Mouse (Mus musculus): ENCODE measurements around the gene Zbtb44. TPM values are rescaled to one million over a fixed set of nuclear protein-coding genes. Genes with fewer than 3 reads are reported as not detected.
"Not testable (repeated sequence)": the region's sequence is repeated elsewhere in the genome, so short reads cannot be mapped to it uniquely, and the experiment has no call there.

Zbtb44 gene
- 10 to 100 TPM; 31.3 to 35.6 TPM for total RNA-seq (2021)

DNA sequence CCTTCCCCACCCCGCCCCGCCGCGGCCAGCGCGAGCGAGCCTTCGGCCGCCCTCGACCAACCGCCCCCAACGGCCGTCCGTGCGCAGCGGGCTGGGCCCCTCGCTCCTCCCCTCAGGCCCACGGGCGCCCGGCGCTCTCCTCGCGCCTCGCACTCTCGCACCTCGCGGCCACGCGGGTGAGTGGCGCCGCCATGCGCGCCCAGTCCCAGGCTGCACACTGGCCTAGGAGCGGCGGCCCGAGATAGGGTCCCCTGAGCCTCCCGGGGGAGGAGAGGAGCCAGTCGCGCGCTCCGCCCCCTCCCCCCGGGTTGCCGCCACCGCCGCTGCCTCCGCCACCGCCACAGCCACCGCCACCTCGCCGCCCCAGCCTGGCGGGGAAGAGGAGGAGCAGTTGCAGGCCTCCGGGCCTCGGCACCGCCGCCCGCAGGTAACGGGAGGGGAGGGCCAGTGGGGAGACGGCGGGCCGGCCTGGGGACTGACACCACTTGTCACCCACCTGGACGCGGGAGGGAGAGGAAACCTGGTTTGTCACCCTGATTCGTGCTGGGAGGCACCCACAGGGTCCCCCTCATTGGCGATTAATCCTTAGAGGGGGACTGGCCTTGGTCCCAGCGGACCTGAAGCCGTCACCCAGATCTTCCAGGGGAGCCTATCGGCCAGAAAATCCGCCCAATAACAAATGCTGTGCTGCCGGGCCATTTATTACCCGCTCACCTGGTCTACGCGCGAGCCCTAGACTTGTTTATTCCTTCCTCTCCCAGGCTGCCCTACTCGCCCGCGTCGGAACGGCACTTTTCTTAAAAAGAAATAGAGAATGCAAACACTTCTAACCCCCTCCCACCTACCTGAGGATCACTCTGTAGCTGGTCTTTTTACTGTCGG is at the start of gene Zbtb44:
Gene Zbtb44, plus strand, starts transcription at position 113 of the 882 bp plus-strand sequence.
- peak in 1 of 2 experiments; percentile 84 for DNase-seq
- intact Hi-C loops (cut with DNase I): no loop called here

DNA sequence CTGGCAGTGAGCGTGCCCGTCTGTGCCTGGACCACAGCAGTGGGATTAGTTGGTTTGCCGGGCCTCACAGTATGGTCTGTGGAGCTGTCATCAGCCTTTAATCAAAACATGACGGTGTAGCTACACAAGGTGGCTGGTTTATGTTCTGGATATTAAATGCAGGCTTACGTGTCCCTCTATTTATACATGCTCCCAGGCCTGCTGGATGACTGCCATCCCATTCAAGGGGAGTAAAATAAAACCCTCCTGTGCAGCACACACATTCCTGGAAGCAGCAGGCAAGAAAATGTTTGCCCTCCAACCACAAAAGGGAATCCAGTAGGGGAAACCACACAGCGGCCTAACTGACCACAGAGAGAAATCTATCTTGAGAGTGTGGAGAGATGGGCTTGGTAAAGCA is 44.7 kb upstream of the Zbtb44 start:
- peak; percentile 49 to 68 for DNase-seq
- intact Hi-C loops (cut with DNase I): no loop called here

DNA sequence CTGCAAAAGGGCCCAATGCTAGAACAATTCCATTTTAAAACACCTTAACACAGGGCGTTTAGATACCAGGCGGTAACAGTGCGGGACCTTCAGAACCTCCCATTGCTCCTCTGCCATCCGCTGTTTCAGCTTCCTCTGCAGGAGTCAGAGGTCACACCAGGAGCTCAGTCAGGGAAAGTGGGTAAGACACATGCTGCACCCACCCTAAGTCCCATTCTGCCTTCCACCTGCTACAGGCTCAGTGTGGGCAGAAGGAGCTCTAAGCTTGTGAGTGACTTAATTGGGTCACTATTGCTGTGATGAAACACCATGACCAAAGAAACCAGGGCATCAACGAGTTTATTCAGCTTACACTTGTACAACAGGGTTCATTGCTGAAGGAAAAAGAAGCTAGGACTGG is 37.3 kb upstream of the Zbtb44 start:
- no peak for DNase-seq
- intact Hi-C loops (cut with DNase I): no loop called here

DNA sequence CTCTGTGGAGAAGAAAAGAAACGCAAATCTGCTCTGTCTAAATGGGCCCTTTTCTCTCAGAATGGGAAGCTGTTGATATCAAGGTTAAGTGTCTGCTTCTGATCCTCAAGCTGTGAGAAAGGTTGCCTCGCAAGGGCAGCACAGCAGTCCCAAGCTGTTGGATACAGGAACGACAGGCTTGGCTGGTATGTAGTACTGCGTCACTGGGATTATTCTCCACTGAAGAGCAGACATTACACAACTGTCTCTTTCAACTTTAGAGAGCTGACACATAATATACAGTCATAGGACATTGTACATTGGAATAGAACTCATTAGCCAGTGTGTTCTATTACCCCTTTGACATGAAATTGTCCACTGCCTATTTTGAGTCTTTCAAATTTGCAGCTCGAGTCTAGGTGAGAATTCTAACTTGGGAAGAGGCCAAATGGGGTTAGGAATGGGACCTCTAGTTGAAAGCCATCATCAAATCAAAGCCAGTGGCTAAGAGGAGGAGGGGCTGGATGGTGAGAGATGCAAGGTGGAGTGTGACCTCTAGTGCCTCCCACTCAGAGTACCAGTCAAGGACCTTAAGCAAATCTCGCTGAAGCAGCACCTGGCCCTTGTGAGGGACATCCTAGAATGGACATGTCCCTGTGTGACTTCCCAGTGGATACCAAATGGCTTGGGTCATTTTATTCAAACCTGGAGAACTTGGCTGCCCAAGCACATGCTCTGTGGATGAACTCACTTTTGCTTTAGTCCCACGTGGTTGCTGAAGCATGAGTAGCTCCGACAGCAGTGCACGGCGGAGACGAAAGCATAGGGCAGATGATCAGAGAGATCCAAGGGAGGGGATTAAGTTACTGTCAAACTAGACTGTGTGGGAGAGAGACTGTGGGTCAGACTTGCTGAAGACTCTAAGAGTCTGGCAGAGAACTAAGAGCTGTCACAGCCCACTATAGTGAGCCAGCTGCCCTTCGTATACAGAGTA is 33.6 kb upstream of the Zbtb44 start:
- intact Hi-C loops (cut with DNase I): no loop called here
- peak; percentile 44 to 47 for DNase-seq

DNA sequence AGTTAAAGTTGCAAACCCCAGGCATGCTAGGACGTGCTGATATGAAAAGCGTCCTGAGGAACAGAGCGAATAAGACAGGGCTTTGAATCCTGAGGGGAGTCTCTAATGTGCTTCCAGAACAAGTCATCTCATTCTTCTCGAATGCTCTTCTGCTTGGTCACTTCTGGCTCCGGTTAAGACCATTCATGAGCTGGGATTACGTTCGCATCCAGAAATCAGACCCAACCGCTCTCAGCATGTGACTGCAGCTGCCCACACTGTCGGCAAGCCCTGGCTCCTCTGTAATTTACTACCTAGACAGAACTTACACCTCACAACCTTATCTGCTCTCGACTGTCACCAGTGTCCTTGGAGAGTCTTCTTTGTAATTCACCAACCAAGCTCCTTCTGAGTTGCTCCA is 29.8 kb upstream of the Zbtb44 start:
- intact Hi-C loops (cut with DNase I): no loop called here
- peak in 1 of 2 experiments; percentile 15 for DNase-seq

DNA sequence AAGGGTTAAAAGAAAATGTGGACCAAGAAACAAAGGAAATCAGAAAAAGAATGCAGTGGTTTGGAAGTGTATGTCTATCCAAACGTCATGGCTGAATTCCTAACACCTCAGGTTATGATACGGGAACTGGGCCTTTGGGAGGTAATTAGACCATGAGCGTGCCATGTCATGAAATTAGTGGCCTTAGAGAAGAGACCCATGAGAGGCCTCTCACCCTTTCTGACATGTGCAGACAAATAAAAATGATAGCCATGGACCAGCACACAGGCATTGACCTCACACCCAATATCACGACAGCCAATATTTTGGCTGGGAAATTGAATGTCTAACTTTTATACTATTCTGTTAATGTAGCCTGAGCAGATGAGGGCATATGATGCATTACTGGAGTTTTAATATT is 27.9 kb upstream of the Zbtb44 start:
- intact Hi-C loops (cut with DNase I): no loop called here
- DNase-seq: no peak

DNA sequence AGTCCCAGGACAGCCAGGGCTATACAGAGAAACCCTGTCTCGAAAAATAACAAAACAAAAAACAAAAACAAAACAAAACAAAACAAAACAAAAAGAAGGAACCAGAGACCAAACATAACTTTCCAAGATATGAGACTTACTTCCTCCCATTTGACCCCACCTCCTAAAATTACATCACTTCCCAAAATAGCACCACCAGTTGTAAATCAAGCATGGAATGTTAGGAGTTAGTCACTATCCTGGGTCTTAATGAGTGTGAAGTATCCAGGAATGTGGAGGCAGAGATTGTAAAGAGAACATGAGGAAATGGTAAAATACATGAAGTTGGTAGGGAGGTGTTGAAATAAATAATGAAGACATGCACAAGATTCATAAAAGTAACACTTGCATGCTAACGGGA is 21.1 kb upstream of the Zbtb44 start:
- intact Hi-C loops (cut with DNase I): no loop called here
- DNase-seq: no peak

DNA sequence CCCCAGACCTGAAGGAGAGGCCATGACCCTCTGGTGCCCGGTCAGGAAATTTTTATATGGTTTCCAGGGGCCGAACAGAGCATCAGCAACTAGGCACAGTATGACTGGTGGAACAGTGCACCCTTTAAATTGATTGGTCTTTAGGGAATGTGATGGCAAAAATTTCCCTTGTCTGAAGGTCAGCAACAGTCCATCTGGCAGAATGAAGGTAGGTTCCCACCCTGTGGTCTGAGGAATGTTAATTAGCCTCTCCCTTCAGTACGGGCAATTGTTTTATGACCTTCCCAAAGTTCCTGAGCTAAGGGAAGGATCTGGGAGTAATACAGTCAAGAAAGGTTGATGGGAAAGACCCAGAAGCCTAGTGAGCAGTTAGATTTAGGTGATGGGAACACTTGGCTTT is 20.4 kb upstream of the Zbtb44 start:
- intact Hi-C loops (cut with DNase I): no loop called here
- no peak for DNase-seq

DNA sequence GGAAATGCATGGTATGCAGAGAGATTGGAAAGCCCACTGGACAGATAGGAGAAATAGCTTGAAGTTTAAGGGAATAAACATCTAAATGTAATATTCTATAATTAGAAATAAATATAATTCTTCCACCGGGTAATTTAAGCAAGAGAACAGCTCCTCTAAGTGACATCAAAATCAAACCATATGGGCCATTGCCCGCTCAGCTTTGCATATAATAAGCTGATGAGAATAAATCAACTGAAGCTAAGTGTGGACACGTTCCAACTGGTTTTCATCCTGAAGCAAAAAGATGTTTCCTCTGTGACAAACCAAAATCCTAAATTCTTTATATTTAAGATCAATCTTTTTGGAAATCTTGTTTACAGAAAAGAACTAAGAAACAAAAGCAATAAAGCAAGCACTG is 19.7 kb upstream of the Zbtb44 start:
- intact Hi-C loops (cut with DNase I): no loop called here
- DNase-seq: no peak

DNA sequence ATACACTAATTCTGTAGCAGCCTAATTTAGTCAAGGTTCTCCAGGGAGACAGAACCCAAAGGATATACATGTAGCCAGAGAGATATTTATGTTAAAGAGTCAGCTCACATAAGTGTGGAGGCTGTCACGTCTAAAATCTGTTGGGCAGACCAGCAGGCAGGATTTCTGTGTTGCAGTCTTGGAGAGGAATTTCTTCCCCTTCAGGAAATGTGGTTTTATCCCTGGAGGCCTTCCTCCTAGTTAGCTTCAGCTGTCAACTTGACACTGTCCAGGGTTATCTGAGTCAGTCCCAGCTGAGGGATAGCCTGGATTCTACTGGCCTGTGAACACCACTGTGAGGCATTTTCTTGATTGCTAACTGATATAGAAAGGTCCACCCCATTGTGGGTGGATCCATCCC is 18.9 kb upstream of the Zbtb44 start:
- peak; percentile 44 to 53 for DNase-seq

DNA sequence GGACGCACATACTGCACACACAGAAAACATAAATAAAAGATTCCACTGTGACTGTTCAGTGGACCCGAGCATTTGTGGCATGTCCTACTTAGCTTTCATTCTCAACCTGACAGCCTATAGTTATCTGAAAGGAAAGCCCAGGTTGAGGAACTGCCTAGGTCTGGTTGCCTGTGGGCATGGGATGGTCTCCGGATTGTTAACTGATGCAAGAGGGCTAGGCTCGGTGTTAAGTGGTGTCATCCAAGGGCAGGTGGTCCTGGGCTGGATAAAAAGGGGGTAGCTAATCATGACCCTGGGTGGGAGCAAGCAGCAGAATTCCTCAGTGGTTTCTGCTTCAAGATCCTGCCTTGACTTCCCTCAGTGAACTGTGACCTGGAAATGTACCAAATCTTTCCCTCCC is 17.8 kb upstream of the Zbtb44 start:
- DNase-seq: no peak
- intact Hi-C loops (cut with DNase I): no loop called here

More for the DNA sequence above, 18.9 kb upstream of the Zbtb44 start:
- intact Hi-C loops (cut with DNase I): no loop called here

DNA sequence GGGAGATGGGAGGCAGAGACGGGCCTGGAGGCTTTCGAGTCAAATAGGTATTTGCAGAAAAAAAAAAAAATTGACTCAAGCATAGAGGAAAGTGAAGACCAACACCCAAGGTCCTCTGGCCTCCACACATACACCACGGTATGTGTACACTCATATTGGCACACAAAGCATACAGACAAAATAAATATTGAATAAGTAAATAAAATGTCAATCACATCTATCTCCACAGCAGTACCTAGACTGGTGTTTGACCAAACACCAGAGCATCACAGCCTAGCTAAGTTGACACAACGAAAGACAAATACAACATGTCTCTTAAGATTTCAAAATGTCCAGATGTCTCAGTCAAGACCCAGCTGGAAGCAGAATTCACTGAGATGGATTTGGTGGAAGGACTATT is 17.0 kb upstream of the Zbtb44 start:
- DNase-seq: no peak
- intact Hi-C loops (cut with DNase I): no loop called here

DNA sequence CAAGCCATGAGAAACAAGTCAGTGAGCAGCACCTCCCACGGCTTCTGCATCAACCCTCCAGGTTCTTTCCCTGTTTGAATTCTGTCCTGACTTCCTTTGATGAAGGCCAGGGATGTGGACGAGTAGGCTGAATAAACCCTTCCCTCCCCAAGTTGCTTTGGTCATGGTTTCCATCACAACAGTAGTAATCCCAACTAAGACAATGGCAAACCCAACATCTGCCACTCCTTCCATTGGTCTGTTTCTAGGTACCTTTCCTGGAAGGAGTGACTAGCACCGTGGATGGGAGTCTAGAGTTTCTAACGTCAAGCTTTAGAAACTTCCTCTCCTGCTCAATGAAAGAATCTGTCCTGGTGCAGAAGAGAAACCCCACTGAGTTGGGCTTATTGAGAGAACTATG is 12.8 kb upstream of the Zbtb44 start:
- intact Hi-C loops (cut with DNase I): no loop called here
- no peak for DNase-seq

DNA sequence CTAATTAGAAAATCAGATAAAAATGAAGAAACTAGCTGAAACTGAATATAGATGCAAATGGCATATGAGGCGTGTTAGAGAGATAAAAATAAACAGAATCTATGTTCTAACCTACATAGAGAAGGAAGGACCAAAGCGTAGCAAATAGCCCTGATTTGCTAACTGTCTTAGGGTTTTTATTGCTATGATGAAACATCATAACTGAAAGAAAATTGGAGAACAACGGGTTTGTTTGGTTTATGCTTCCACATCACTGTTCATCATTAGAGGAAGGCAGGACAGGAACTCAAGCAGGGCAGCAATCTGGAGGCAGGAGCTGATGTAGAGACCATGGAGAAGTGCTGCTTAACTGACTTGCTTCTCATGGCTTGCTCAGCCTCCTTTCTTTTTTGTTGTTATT is 12.3 kb upstream of the Zbtb44 start:
- no peak for DNase-seq
- intact Hi-C loops (cut with DNase I): no loop called here

DNA sequence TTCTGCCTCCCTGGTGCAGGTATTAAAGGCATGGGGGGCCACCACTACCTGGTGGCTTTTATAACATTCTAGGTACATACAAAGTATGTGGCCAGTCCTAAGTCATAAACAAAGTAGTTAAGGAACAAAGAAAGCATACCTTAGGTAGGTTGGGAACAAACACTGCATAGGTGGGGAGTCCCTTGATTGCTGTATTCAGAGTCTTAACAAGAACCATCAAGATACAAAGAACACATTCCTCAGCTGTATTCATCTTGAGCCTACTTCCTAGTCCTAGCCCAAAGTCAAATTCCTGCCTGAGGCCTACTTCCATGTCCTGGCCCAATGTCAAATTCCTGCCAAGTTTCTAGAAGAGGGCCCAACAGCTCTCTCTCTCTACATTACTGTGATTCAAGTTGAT is 11.7 kb upstream of the Zbtb44 start:
- intact Hi-C loops (cut with DNase I): no loop called here
- no peak for DNase-seq

DNA sequence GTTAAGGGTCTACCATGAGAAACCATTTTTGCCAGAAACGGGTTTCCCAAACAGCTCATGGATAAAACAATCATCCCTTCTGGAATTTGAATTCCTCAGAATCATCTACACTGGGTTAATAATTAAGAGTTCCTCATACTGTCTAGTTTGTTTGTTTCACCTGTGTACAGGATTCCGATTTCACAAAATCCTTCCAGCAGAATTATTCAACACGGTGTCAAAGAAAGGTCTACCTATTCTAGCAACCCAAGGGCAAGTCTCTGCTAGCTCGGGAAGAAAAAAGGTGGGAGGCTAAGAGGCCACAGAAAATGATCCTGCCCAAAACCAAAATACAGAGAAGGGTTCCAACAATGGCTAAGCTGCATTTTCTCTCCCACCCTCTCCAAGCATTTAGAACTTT is 2.2 kb upstream of the Zbtb44 start:
- intact Hi-C loops (cut with DNase I): loop anchor here (5.0 kb wide), 1 partner anchor 86 kb away; the partner anchor contains the start of gene Adamts8
- no peak for DNase-seq

DNA sequence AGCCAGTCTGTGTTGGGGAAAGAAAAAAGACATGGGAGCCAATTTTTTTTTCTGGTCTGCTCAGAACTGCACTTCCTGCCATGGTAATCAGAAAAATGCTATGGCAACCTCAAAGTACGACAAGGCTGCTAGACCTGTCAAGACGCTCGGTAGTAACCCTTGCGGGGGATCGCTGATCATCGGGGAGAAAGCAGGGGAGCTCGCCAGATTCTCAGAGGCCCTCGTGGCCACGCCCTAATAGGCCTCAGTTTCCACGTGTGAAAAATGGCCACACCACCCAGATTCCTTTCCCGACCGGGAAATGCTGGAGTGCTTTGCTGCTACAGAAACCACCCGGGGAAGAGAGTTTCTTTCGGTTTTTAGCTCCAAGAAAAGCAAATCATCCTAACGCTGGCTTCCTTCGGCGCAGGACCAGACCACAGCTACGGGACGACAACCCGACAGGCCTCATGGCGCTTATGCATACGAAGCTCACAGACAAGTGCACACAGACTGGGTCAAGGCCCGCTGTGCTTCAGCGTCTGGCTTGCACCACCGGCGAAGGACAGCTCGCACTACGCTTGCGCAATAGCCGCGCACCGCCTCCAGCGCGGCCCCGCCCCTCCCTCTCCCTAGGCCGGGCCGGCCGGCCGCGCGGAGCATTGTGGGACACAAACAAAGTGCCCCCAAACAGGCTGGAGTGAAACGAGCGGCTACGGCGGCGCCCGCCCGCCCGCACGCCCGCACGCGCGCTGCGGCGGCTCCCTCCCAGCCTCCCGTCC is 513 bp upstream of the Zbtb44 start:
- peak; percentile 97 for DNase-seq
- intact Hi-C loops (cut with DNase I): loop anchor here (5.0 kb wide), 1 partner anchor 88 kb away; the partner anchor contains the start of gene Adamts8

DNA sequence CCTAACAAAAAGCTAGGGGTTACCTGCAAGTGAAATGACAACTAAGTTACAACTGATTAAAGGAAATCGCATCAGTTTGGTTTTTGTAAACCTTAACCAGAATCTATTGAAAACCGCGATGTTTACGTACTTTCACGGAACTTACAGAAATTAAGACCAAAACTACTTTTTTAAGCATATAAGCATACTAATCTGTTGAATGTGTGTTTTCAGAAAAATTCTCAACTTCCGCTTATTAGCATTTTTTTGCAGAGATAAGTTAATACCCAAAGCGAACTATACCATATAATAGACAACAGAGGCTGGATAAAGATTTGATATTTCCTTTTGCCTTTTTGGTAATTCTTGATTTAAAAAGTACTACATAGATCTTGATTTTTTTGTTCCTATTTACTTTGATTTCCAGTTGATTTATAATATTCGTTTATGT is 985 bp downstream of the Zbtb44 start:
- no peak for DNase-seq
- intact Hi-C loops (cut with DNase I): no loop called here

DNA sequence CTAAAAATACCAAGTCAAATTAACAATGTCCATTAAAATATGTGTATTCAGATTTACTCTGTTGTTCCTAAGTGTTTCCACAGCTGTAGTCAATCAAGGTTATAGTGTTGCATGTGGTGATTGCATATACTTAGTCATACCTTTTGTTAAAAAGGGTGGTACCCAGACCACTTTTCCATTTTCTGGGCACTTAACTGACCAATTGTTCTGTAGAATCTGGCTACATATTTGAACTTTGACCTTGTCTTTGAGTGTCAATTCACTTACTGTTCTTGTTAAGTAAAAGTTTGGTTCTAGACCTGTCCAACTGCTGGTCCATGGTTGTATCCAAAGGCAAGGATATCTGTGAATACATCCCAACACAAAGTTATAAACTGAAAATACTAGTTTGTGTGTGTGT is 2.1 kb downstream of the Zbtb44 start:
- intact Hi-C loops (cut with DNase I): no loop called here
- DNase-seq: no peak

DNA sequence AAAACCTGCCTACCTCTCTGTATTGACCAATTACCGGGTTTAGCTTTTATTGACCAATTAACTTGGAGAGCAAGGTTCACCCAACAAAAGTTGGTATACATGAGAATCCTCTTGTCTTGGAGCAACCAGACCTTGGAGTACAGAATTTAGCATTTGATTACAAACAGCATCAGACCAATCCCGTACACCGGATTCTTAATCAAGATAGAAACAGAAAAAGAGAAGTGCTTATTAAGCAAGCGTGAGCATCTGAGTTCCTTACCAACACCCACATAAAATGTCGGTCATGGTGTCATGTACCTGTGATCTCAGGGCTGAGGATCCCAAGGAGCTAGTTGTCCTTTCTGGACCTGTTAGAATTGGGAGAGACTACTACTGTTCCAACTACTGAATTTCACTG is 19.8 kb downstream of the Zbtb44 start:
- intact Hi-C loops (cut with DNase I): no loop called here

DNA sequence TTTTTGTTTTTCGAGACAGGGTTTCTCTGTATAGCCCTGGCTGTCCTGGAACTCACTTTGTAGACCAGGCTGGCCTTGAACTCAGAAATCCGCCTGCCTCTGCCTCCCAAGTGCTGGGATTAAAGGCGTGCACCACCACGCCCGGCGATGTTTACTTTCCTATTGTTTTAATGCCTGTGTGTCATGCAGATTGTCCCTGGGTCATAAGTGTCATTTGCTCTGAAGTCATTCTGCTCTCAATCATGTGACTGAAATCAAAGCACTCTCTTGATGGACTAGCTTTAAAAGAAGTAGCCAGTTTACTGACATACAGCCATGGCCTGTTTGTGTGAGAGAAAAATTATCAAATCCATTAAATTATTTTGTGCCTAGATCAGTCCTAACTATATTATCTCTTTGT is 21.1 kb downstream of the Zbtb44 start:
- DNase-seq; intact Hi-C loops (cut with DNase I): not testable (repeated sequence)

More for the DNA sequence above, 19.8 kb downstream of the Zbtb44 start:
- DNase-seq: no peak

All from heart, postnatal 10 days (tissue).